Mouse (Mus musculus): ENCODE measurements at regions not wholly inside any gene's neighbourhood (a gene's known extent, or its start where the extent isn't known, plus 50 kb on each side); places are given as distances from the start of the nearest gene placed in this dataset.
"Not testable (repeated sequence)": the region's sequence is repeated elsewhere in the genome, so short reads cannot be mapped to it uniquely, and the experiment has no call there.

- not testable (repeated sequence) for TF ChIP-seq EP300 (IDR thresholded peaks at IDR 0.05; ENCODE audit: insufficient read depth, low read depth, low read length); CTCF (IDR thresholded peaks at IDR 0.05; ENCODE audit: low read depth, low read length); POLR2A (IDR thresholded peaks at IDR 0.05; ENCODE audit: insufficient read depth, low read length)
Observed at GRCm38 (mm10) chr4:105735116-105735515, 54.6 kb upstream of the Gm12728 start.

Data from ES-Bruce4 (cell line).